Mouse (Mus musculus) kidney, adult 8-10 months (tissue): ENCODE data around the gene Snx32.

Source experiments
- DNase-seq, 2 experiments: peaks; one replicate each; pipeline ENCODE4 v3.0.0; 2022

The Snx32 gene

GRCm38 (mm10) chr19:5483386-5484359, 26.7 kb downstream of the Snx32 start:
- DNase-seq: no peak

- DNase-seq: no peak
These were observed 28.9 kb downstream of the Snx32 start for GRCm38 (mm10) chr19:5481398-5481797.

- DNase-seq: no peak
These were observed 30.3 kb downstream of the Snx32 start for GRCm38 (mm10) chr19:5480016-5480415.

GRCm38 (mm10) chr19:5477668-5478300, 32.6 kb downstream of the Snx32 start:
- DNase-seq: no peak

GRCm38 (mm10) chr19:5477004-5477667, 33.2 kb downstream of the Snx32 start:
- no peak for DNase-seq

- no peak for DNase-seq
These were observed 35.1 kb downstream of the Snx32 start for GRCm38 (mm10) chr19:5475069-5475714.

GRCm38 (mm10) chr19:5474281-5475068, 35.9 kb downstream of the Snx32 start:
- no peak for DNase-seq

- DNase-seq: peak; percentile 72 to 78
These were observed 36.6 kb downstream of the Snx32 start, which contains the start of gene Efemp2 for GRCm38 (mm10) chr19:5473720-5474119. Gene Efemp2, plus strand, starts transcription at chr19:5473954.

- DNase-seq: no peak
These were observed 37.5 kb downstream of the Snx32 start for GRCm38 (mm10) chr19:5472857-5473256.

- DNase-seq: no peak
These were observed 38.5 kb downstream of the Snx32 start for GRCm38 (mm10) chr19:5471846-5472245.

GRCm38 (mm10) chr19:5468374-5468773, 42.0 kb downstream of the Snx32 start, which contains the start of gene Ctsw:
Gene Ctsw, minus strand, starts transcription at chr19:5468507.
- no peak for DNase-seq

GRCm38 (mm10) chr19:5466916-5467500, 43.3 kb downstream of the Snx32 start:
- DNase-seq: no peak

- DNase-seq: no peak
These were observed 45.3 kb downstream of the Snx32 start for GRCm38 (mm10) chr19:5465037-5465436.

GRCm38 (mm10) chr19:5463791-5464562, 46.4 kb downstream of the Snx32 start:
- DNase-seq: peak; percentile 43 to 60

GRCm38 (mm10) chr19:5463212-5463611, 47.1 kb downstream of the Snx32 start:
- no peak for DNase-seq

- no peak for DNase-seq
These were observed 48.9 kb downstream of the Snx32 start for GRCm38 (mm10) chr19:5461411-5461810.

GRCm38 (mm10) chr19:5460465-5460911, 49.9 kb downstream of the Snx32 start, which contains the start of gene Fibp:
Gene Fibp, plus strand, starts transcription at chr19:5460615.
- peak; percentile 80 to 90 for DNase-seq

GRCm38 (mm10) chr19:5459896-5460295, 50.4 kb downstream of the Snx32 start:
- no peak for DNase-seq

- DNase-seq: peak in 1 of 2 experiments; percentile 55
These were observed 51.3 kb downstream of the Snx32 start for GRCm38 (mm10) chr19:5459019-5459418.

GRCm38 (mm10) chr19:5457746-5458442, 52.4 kb downstream of the Snx32 start, which contains the start of gene Ccdc85b:
Gene Ccdc85b, minus strand, starts transcription at chr19:5457894.
- DNase-seq: no peak
